Mouse (Mus musculus) liver, postnatal 0 days (tissue): ENCODE data around the gene C1qtnf6. TPM values are rescaled to one million over a fixed set of nuclear protein-coding genes. Genes with fewer than 3 reads are reported as not detected.

Source experiments
- ATAC-seq: fragments of 200-750 bp; cut with Nextera tagmentation; 2 replicates; pipeline ENCODE4 v1.8.0; 2017; ENCODE audit warnings: mild to moderate bottlenecking, moderate library complexity
- DNase-seq: peaks from one replicate; pipeline ENCODE4 v3.0.0-alpha.2; 2016
- H3K27ac ChIP-seq: fragments of 300-500 bp; sonication (generic); 2 replicates; pipeline ENCODE4 v1.5.1; 2014; ENCODE audit warnings: antibody characterized with exemption, moderate library complexity, mild to moderate bottlenecking, low read depth
- H3K27me3 ChIP-seq: fragments of 300-500 bp; sonication (generic); 2 replicates; pipeline ENCODE4 v1.6.1; 2014; ENCODE audit warnings: low read length, control low read depth, mixed read lengths; ENCODE audit not compliant: insufficient read depth
- H3K36me3 ChIP-seq: fragments of 300-500 bp; sonication (generic); replicated peaks from 2 replicates; pipeline ENCODE4 v1.6.1; 2014; ENCODE audit warnings: mild to moderate bottlenecking, control low read depth, low read length, moderate library complexity, mixed read lengths; ENCODE audit not compliant: insufficient read depth
- H3K4me1 ChIP-seq: fragments of 300-500 bp; sonication (generic); 2 replicates; pipeline ENCODE4 v1.6.1; 2014; ENCODE audit warnings: antibody characterized with exemption, mild to moderate bottlenecking, control low read depth; ENCODE audit not compliant: insufficient read depth
- H3K4me2 ChIP-seq: fragments of 300-500 bp; sonication (generic); 2 replicates; pipeline ENCODE4 v1.6.1; 2014; ENCODE audit warnings: low read depth, mild to moderate bottlenecking, low read length, moderate library complexity, mixed read lengths
- H3K4me3 ChIP-seq: fragments of 300-500 bp; sonication (generic); 2 replicates; pipeline ENCODE4 v1.5.1; 2014; ENCODE audit warnings: low read depth, low read length
- H3K9ac ChIP-seq: fragments of 300-500 bp; sonication (generic); replicated peaks from 2 replicates; pipeline ENCODE4 v1.6.1; 2014; ENCODE audit warnings: mild to moderate bottlenecking, moderate library complexity
- H3K9me3 ChIP-seq: fragments of 300-500 bp; sonication (generic); 2 replicates; pipeline ENCODE4 v1.6.1; 2016; ENCODE audit warnings: mild to moderate bottlenecking, control low read depth, low read length, mixed read lengths
- CTCF ChIP-seq: sonication (generic); IDR thresholded peaks from 2 replicates; pipeline ENCODE4 v1.5.1; 2016; ENCODE audit warnings: antibody characterized with exemption, low read depth
- EP300 ChIP-seq: IDR thresholded peaks from 2 replicates; pipeline ENCODE4 v1.6.1; 2016; ENCODE audit warnings: antibody characterized with exemption, low read depth, mild to moderate bottlenecking
- WGBS: fragments of 180-500 bp; shearing (Covaris S2); extraction: QIAGEN DNeasy Blood & Tissue Kit; methylation state at CpG from one replicate; pipeline ENCODE4 v1.1.7; 2014; ENCODE audit not compliant: insufficient replicate concordance; 5-methylcytosine and 5-hydroxymethylcytosine counted together
- polyA plus RNA-seq: library from polyadenylated mRNA; unstranded; fragments of >200 nt; fragmentation: Nextera tagmentation; extraction: Ambion mirVana; gene quantifications from 2 replicates; pipeline ENCODE4 v1.2.1, GENCODE M21; 2015

Gene C1qtnf6
- polyA plus RNA-seq, 1 experiment from 2014 or later: 4.3 TPM

DNA sequence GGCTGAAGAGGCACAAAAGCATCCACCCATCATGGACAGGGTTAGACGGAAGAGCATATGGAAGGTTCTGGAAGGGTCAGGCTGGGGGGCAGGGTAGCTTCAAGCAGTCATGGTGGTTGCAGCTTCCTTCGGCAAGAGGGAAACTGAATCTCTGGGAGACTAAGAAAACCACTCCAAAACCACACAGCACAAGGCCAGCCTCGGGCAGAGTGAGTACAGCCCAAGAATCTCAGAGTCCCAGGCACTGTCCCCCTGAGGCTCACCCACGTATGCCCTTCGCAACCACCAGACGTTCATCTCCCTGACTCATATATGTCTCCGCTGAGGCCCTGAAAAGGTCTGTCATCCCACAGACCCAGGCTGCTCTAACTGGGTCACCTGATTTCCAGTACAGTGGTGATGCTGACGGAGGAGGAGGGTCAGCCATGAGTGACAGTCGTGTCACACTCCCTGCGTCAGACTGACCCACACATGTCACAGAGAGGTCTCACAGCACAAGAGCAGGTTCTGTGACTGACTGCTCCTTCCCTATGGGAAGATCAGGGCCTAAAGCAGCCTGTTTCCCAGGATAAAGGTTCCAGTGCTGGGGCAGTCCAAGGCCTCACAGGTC lies 37.7 kb downstream of the C1qtnf6 start:
- Histone ChIP-seq H3K9me3 (no peaks in the 10 kb centered on the region), H3K27ac (no peak overlapping the region), H3K9ac (no peak overlapping the region), H3K27me3 (no peaks in the 10 kb centered on the region), H3K4me3 (no peak overlapping the region), H3K4me2 (no peak overlapping the region), H3K4me1 (no peaks in the 10 kb centered on the region), H3K36me3 (no peaks in the 10 kb centered on the region)
- DNase-seq (no peak), ATAC-seq (no peak)
- 64% methylated on average over 10 of the region's 10 CpGs for WGBS
- TF ChIP-seq EP300 (no peak), CTCF (no peak)

DNA sequence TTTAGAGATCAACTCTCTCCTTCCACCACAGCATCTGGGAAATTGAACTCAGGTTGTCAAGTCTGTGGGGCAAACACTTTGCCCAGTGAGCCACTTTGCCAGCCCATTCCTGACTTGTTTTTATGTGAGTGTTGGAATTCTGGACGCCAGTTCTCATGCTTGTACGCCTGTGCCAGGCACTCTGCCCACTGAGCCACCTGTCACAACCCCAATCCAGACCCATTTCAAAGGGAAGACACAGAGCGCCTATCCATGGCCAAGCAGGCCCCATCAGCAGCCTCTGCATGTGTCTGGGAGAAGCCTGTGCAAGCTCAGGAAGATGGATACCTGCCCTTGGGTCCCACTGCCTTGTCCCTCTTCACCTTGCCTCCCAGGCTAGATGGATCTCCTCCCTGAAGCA lies 39.9 kb downstream of the C1qtnf6 start:
- Histone ChIP-seq H3K36me3 (no peaks in the 10 kb centered on the region), H3K4me1 (no peaks in the 10 kb centered on the region), H3K9me3 (no peaks in the 10 kb centered on the region), H3K4me3 (no peak overlapping the region), H3K9ac (no peak overlapping the region), H3K27ac (no peak overlapping the region), H3K4me2 (no peak overlapping the region), H3K27me3 (no peaks in the 10 kb centered on the region)
- no peak for TF ChIP-seq EP300
- TF ChIP-seq CTCF: no peak
- no peak for DNase-seq
- ATAC-seq: no peak
- WGBS: 76% methylated on average over 3 of the region's 3 CpGs

DNA sequence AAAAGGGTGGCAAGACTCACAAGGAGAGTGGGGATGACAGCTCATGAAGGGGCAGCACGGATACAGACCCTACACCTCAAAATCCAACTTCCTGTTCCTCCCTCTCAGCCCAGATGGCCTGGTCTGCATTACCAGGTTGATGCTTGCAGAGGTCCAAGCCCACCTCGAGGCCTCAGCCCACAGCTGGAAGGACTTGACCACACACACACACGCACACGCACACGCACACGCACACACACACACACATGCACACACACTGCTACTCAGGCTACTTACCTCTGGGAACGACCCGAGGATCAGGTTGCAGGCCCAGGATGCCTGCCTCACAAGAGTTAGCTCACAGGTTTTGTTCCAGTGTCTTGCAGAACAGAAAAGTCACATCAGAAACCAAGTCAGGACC lies 41.3 kb downstream of the C1qtnf6 start:
- TF ChIP-seq EP300 (no peak), CTCF (no peak)
- DNase-seq: no peak
- ATAC-seq: no peak
- Histone ChIP-seq H3K27ac (no peak overlapping the region), H3K4me2 (no peak overlapping the region), H3K4me1 (no peaks in the 10 kb centered on the region), H3K36me3 (no peaks in the 10 kb centered on the region), H3K27me3 (no peaks in the 10 kb centered on the region), H3K9me3 (no peaks in the 10 kb centered on the region), H3K4me3 (no peak overlapping the region), H3K9ac (no peak overlapping the region)
- WGBS: 72% methylated on average over 8 of the region's 8 CpGs

GRCm38 (mm10) chr15:78489248-78489647 lies 42.0 kb downstream of the C1qtnf6 start:
- ATAC-seq: no peak
- no peak overlapping the region for H3K4me3 ChIP-seq
- no peak for TF ChIP-seq CTCF
- TF ChIP-seq EP300: no peak
- H3K36me3 ChIP-seq: no peaks in the 10 kb centered on the region
- WGBS: 79% methylated on average over 3 of the region's 3 CpGs
- no peak overlapping the region for H3K27ac ChIP-seq
- H3K9ac ChIP-seq: no peak overlapping the region
- no peak overlapping the region for H3K4me2 ChIP-seq
- no peaks in the 10 kb centered on the region for H3K27me3 ChIP-seq
- no peak for DNase-seq
- H3K9me3 ChIP-seq: no peaks in the 10 kb centered on the region
- no peaks in the 10 kb centered on the region for H3K4me1 ChIP-seq

GRCm38 (mm10) chr15:78487066-78487465 lies 44.1 kb downstream of the C1qtnf6 start:
- no peak for TF ChIP-seq CTCF
- no peak for TF ChIP-seq EP300
- no peak overlapping the region for H3K27ac ChIP-seq
- H3K27me3 ChIP-seq: no peaks in the 10 kb centered on the region
- DNase-seq: no peak
- no peak overlapping the region for H3K4me3 ChIP-seq
- no peak overlapping the region for H3K4me2 ChIP-seq
- no peak for ATAC-seq
- H3K4me1 ChIP-seq: no peaks in the 10 kb centered on the region
- H3K36me3 ChIP-seq: no peaks in the 10 kb centered on the region
- no peaks in the 10 kb centered on the region for H3K9me3 ChIP-seq
- 55% methylated on average over 4 of the region's 4 CpGs for WGBS
- H3K9ac ChIP-seq: no peak overlapping the region

GRCm38 (mm10) chr15:78486564-78486963 lies 44.7 kb downstream of the C1qtnf6 start:
- ATAC-seq: no peak
- no peaks in the 10 kb centered on the region for H3K27me3 ChIP-seq
- peaks cover 4% of the 10 kb centered on the region; the same call in 1 of the 2 replicates for H3K4me1 ChIP-seq
- no peak overlapping the region for H3K4me3 ChIP-seq
- no peaks in the 10 kb centered on the region for H3K9me3 ChIP-seq
- H3K4me2 ChIP-seq: no peak overlapping the region
- no peaks in the 10 kb centered on the region for H3K36me3 ChIP-seq
- no peak for TF ChIP-seq CTCF
- no peak for TF ChIP-seq EP300
- H3K9ac ChIP-seq: no peak overlapping the region
- WGBS: 88% methylated on average over 1 of the region's 1 CpGs
- DNase-seq: no peak
- no peak overlapping the region for H3K27ac ChIP-seq

DNA sequence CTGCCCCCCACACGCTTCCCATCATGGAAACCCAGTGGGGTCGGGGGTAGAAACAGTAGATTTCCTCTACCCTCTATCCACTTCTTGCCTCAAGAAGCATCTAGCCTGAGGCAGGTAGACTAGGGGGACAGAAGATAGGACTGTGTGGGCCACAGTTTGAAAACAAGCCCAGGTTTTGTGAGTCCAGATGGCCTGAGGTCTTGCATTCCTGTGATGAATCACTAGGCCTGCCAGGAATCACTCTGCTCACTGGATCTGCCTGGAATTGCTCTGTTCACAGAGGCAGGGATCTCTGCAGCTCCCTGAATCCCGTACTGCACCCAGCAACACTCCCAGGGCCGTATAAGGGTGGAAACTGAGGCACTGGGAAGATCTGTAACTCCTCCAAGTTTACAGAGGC lies 47.9 kb downstream of the C1qtnf6 start:
- DNase-seq: no peak
- Histone ChIP-seq H3K36me3 (no peaks in the 10 kb centered on the region), H3K4me2 (no peak overlapping the region), H3K27me3 (no peaks in the 10 kb centered on the region), H3K4me1 (peaks cover 11% of the 10 kb centered on the region), H3K9me3 (no peaks in the 10 kb centered on the region), H3K9ac (no peak overlapping the region), H3K4me3 (no peak overlapping the region), H3K27ac (no peak overlapping the region)
- TF ChIP-seq CTCF (no peak), EP300 (no peak)
- ATAC-seq: no peak
- WGBS: 72% methylated on average over 4 of the region's 4 CpGs
